In the genomic region with DNA sequence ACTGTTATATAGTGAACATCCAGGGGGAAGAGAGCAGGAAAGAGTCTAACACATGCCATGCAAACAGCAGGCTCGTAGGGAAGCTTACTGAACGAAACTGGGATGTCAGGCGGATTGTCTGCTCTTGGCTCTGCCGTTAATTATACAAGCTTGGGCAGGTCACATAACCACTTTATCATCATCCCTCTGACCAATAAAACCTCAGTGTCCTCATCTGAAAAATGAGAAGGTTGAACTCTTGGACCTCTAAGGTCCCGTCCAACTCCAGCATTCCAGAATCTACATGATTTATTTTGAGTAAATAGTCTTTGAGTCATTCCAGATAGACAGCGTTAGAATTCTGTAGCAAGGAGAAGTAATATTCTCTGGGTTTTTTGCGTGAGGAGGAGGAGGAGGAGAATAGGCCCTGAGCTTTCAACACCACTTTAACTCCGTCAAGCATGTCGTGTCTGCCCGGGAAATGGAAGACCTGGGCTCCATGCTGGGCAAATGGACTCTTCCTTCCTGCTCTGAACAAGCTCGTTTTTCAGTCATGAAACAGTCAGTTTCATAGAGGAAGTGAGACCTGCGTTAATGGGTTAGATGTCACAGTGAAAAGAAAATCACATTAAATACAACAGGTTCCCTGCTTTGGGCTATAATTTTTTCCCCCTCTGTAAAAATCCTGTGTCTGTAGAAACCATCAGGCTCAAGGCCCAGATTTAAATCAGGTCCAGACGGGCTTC, we compare ENCODE assay signal across 21 mouse cellular contexts.
A peak's percentile ranks its signal among the peaks of the same experiment; 100 is the strongest.
DNase-seq lines count a peak whose midpoint lies in the region; ATAC-seq and TF ChIP-seq lines count a peak whose summit lies in the region.
"Had no signal": no experiment of that assay in that cellular context is flagged by ENCODE, and none has a peak within 500 bp of the region (broad histone marks: within the 10 kb centered on the region; RNA-seq: fewer than 3 reads in every experiment).

No protein-coding gene starts in this region.

- H3K4me1 ChIP-seq in kidney, postnatal 0 days (replicated peaks; ENCODE audit: insufficient read depth, low read length): no peaks in the 10 kb centered on the region
- H3K4me1 ChIP-seq: midbrain, embryonic 15.5 days had no signal

- no peak for TF ChIP-seq CTCF in kidney, postnatal 0 days (IDR thresholded peaks at IDR 0.05; ENCODE audit: low read depth)

- H3K27ac ChIP-seq in kidney, postnatal 0 days: no peak overlapping the region
- H3K27ac ChIP-seq: heart, embryonic 13.5 days; midbrain, embryonic 15.5 days had no signal

- H3K4me3 ChIP-seq in kidney, postnatal 0 days (replicated peaks; ENCODE audit: low read depth, low read length): no peak overlapping the region
- H3K4me3 ChIP-seq: erythroblast, embryonic 14.5 days; heart, embryonic 13.5 days; midbrain, embryonic 15.5 days had no signal

- peak; percentile 9 for DNase-seq in urinary bladder, postnatal 14 days (ENCODE audit: low spot score)
- DNase-seq in urinary bladder, adult 18-20 months (ENCODE audit: low spot score in 2 of 2): no peak
- peak; percentile 19 for DNase-seq in embryo, embryonic 11.5 days (ENCODE audit: low read depth, low spot score)
- DNase-seq in kidney, postnatal 0 days (ENCODE audit: low spot score): peak; percentile 83
- DNase-seq in lung, postnatal 25 days (ENCODE audit: low spot score): no peak
- no peak for DNase-seq in thymus, postnatal 25 days
- no peak for DNase-seq in layer of hippocampus, adult 11-12 months (ENCODE audit: low spot score)
- DNase-seq: adrenal gland, postnatal 25 days; cerebellum, adult 18-20 months; cerebellum, postnatal 36 days; heart, adult 11 months; heart, postnatal 4 days; liver; lung, embryonic 14.5 days; retina, postnatal 1 day; right cerebral cortex, postnatal 4 days; thymus, adult 18-20 months had no signal

- ATAC-seq in kidney, postnatal 0 days (replicated peaks; ENCODE audit: low FRiP score, low read depth): peak; percentile 17; the same call in 1 of the 2 replicates
- ATAC-seq: forebrain, embryonic 16.5 days; midbrain, embryonic 15.5 days had no signal

- no peak overlapping the region for H3K9ac ChIP-seq in kidney, postnatal 0 days (ENCODE audit: low read depth, low read length)
- H3K9ac ChIP-seq: heart, embryonic 13.5 days; lung, embryonic 14.5 days; midbrain, embryonic 15.5 days had no signal

- WGBS in kidney, postnatal 0 days: 26% methylated on average over 13 of the region's 13 CpGs

- H3K4me2 ChIP-seq in kidney, postnatal 0 days (ENCODE audit: low read length): no peak overlapping the region
- H3K4me2 ChIP-seq: heart, embryonic 13.5 days; lung, embryonic 14.5 days; midbrain, embryonic 15.5 days had no signal

- H3K36me3 ChIP-seq in kidney, postnatal 0 days (ENCODE audit: insufficient read depth, low read length): no peaks in the 10 kb centered on the region
- H3K36me3 ChIP-seq: heart, embryonic 13.5 days; midbrain, embryonic 15.5 days had no signal

- H3K9me3 ChIP-seq in kidney, postnatal 0 days (replicated peaks; ENCODE audit: low read length): no peaks in the 10 kb centered on the region
- H3K9me3 ChIP-seq: heart, embryonic 13.5 days; midbrain, embryonic 15.5 days had no signal

- no peaks in the 10 kb centered on the region for H3K27me3 ChIP-seq in kidney, postnatal 0 days (ENCODE audit: insufficient read depth, low read length)
- H3K27me3 ChIP-seq: heart, embryonic 13.5 days; midbrain, embryonic 15.5 days had no signal

Comparison
In these comparisons a context has a peak if more than half of its experiments do, and no peak if none do; other contexts are left out.
1. DNase-seq: peak in urinary bladder, postnatal 14 days (single experiment), embryo, embryonic 11.5 days (single experiment) and kidney, postnatal 0 days (single experiment); none in urinary bladder, adult 18-20 months (0 of 2), lung, postnatal 25 days (single experiment), thymus, postnatal 25 days (single experiment) and layer of hippocampus, adult 11-12 months (single experiment).